Mouse (Mus musculus) lung, embryonic 14.5 days (tissue): ENCODE data around the gene Hist1h1a. TPM values are rescaled to one million over a fixed set of nuclear protein-coding genes. Genes with fewer than 3 reads are reported as not detected.
"Not testable (repeated sequence)": the region's sequence is repeated elsewhere in the genome, so short reads cannot be mapped to it uniquely, and the experiment has no call there.

ENCODE experiments used
- ATAC-seq: fragments of 200-750 bp; cut with Nextera tagmentation; 2 replicates; pipeline ENCODE4 v1.8.0; 2017; ENCODE audit warnings: mild to moderate bottlenecking, moderate TSS enrichment, moderate library complexity; ENCODE audit not compliant: insufficient read depth
- DNase-seq: peaks from one replicate; pipeline ENCODE4 v3.0.0-alpha.2; 2015
- H3K27ac ChIP-seq: fragments of 300-500 bp; sonication (generic); 2 replicates; pipeline ENCODE4 v1.5.1; 2014; ENCODE audit warnings: low read depth, mild to moderate bottlenecking, moderate library complexity
- H3K27me3 ChIP-seq: fragments of 300-500 bp; sonication (generic); 2 replicates; pipeline ENCODE4 v1.6.1; 2014; ENCODE audit warnings: low read length, control low read depth; ENCODE audit not compliant: insufficient read depth
- H3K36me3 ChIP-seq: fragments of 300-500 bp; sonication (generic); 2 replicates; pipeline ENCODE4 v1.6.1; 2014; ENCODE audit warnings: control low read depth; ENCODE audit not compliant: insufficient read depth
- H3K4me1 ChIP-seq: fragments of 300-500 bp; sonication (generic); 2 replicates; pipeline ENCODE4 v1.6.1; 2014; ENCODE audit warnings: antibody characterized with exemption, control low read depth; ENCODE audit not compliant: insufficient read depth
- H3K4me2 ChIP-seq: fragments of 300-500 bp; sonication (generic); 2 replicates; pipeline ENCODE4 v1.6.1; 2014; ENCODE audit warnings: mild to moderate bottlenecking
- H3K4me3 ChIP-seq: fragments of 300-500 bp; sonication (generic); 2 replicates; pipeline ENCODE4 v1.5.1; 2014; ENCODE audit warnings: low read depth, low read length
- H3K9ac ChIP-seq: fragments of 300-500 bp; sonication (generic); 2 replicates; pipeline ENCODE4 v1.6.1; 2014
- H3K9me3 ChIP-seq: fragments of 300-500 bp; sonication (generic); 2 replicates; pipeline ENCODE4 v1.6.1; 2016; ENCODE audit warnings: low read depth, low read length, control low read depth
- CTCF ChIP-seq: IDR thresholded peaks from 2 replicates; pipeline ENCODE4 v1.5.1; 2016; ENCODE audit warnings: antibody characterized with exemption, low read depth
- WGBS: fragments of 180-500 bp; shearing (Covaris S2); extraction: QIAGEN DNeasy Blood & Tissue Kit; methylation state at CpG from one replicate; pipeline ENCODE4 v1.1.7; 2014; 5-methylcytosine and 5-hydroxymethylcytosine counted together
- polyA plus RNA-seq: library from polyadenylated mRNA; unstranded; fragments of >200 nt; fragmentation: Nextera tagmentation; extraction: Ambion mirVana; gene quantifications from 2 replicates; pipeline ENCODE4 v1.2.1, GENCODE M21; 2014

Gene Hist1h1a
- polyA plus RNA-seq, 1 experiment from 2014 or later, result 5.5 TPM

DNA sequence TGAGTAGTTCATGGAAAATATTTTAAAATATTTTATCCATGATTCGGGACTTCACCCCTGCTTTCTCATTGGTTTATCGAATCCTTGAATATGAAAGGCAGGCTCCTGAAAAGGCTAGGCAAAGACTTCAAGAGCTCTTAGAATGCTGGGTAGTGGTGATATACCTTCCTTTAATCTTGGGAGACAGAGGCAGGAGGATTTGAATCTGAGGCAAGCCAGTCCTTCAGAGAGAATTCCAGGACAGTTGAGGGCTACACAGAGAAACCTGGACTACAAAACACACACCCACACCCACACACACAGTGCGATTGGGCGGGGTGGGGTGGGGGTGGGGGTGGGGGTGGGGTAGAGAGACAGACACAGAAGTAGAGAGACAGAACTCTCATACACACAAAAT is 15.6 kb upstream of the Hist1h1a start:
- Histone ChIP-seq H3K36me3 (no peaks in the 10 kb centered on the region), H3K4me3 (peak overlapping the region; percentile 45), H3K27ac (peak overlapping the region; percentile 100), H3K9ac (peak overlapping the region; percentile 62), H3K4me2 (peak overlapping the region; percentile 91), H3K4me1 (peaks cover 8% of the 10 kb centered on the region), H3K9me3 (no peaks in the 10 kb centered on the region), H3K27me3 (no peaks in the 10 kb centered on the region)
- TF ChIP-seq CTCF, result no peak
- ATAC-seq, result no peak
- 6% methylated on average over 4 of the region's 4 CpGs for WGBS
- peak; percentile 64 for DNase-seq

- H3K27me3 ChIP-seq, result no peaks in the 10 kb centered on the region
- no peak overlapping the region for H3K9ac ChIP-seq
- 90% methylated on average over 5 of the region's 5 CpGs for WGBS
- peaks cover 12% of the 10 kb centered on the region for H3K4me1 ChIP-seq
- H3K4me3 ChIP-seq, result no peak overlapping the region
- no peak overlapping the region for H3K4me2 ChIP-seq
- H3K27ac ChIP-seq, result peak overlapping the region; percentile 98
- no peak for TF ChIP-seq CTCF
- DNase-seq (no peak), ATAC-seq (no peak)
- H3K36me3 ChIP-seq, result no peaks in the 10 kb centered on the region
- H3K9me3 ChIP-seq, result no peaks in the 10 kb centered on the region
Measured at GRCm38 (mm10) chr13:23749563-23750121, 13.8 kb upstream of the Hist1h1a start.

- H3K4me1 ChIP-seq, result peaks cover 12% of the 10 kb centered on the region
- not testable (repeated sequence) for H3K36me3 ChIP-seq, H3K9me3 ChIP-seq, H3K27me3 ChIP-seq
- H3K27ac ChIP-seq, result peak within 1 kb of the TSS; percentile 98
- peak; percentile 43 for ATAC-seq
- peak within 1 kb of the TSS; percentile 41 for H3K4me3 ChIP-seq
- DNase-seq, result peak; percentile 92
- WGBS, result under 1% methylated on average over 27 of the region's 47 CpGs
- H3K9ac ChIP-seq, result peak within 1 kb of the TSS; percentile 56
- peak within 1 kb of the TSS; percentile 64 for H3K4me2 ChIP-seq
Measured at GRCm38 (mm10) chr13:23750839-23751477, 12.5 kb upstream of the Hist1h1a start, which contains the start of gene Hist1h2ab. TSS of gene Hist1h2ab (plus strand) at chr13:23751126.

- peak; percentile 72 for DNase-seq
- Histone ChIP-seq H3K4me3 (peak overlapping the region; percentile 41), H3K36me3 (no peaks in the 10 kb centered on the region), H3K4me2 (peak overlapping the region; percentile 64), H3K9ac (peak overlapping the region; percentile 56), H3K9me3 (no peaks in the 10 kb centered on the region), H3K27me3 (no peaks in the 10 kb centered on the region), H3K27ac (peak overlapping the region; percentile 98), H3K4me1 (peaks cover 12% of the 10 kb centered on the region)
- TF ChIP-seq CTCF, result no peak
- WGBS, result under 1% methylated on average over 11 of the region's 11 CpGs
- 0 out of 2 replicates have a peak, but pooled peaks have one; percentile 18 for ATAC-seq
Measured at GRCm38 (mm10) chr13:23751478-23751956, 11.9 kb upstream of the Hist1h1a start.

GRCm38 (mm10) chr13:23752067-23752741 is 11.3 kb upstream of the Hist1h1a start, which contains the start of gene Hist1h3b:
TSS of gene Hist1h3b (plus strand) at chr13:23752267.
- ATAC-seq (peak; percentile 91), DNase-seq (peak; percentile 99)
- H3K4me3 ChIP-seq, result peak within 1 kb of the TSS; percentile 41
- under 1% methylated on average over 15 of the region's 47 CpGs for WGBS
- peak within 1 kb of the TSS; percentile 82 for H3K4me2 ChIP-seq
- H3K9me3 ChIP-seq, H3K36me3 ChIP-seq, H3K27me3 ChIP-seq: not testable (repeated sequence)
- H3K9ac ChIP-seq, result peak within 1 kb of the TSS; percentile 76
- peak within 1 kb of the TSS; percentile 98 for H3K27ac ChIP-seq
- H3K4me1 ChIP-seq, result peaks cover 12% of the 10 kb centered on the region

- H3K27me3 ChIP-seq, result no peaks in the 10 kb centered on the region
- DNase-seq, result peak; percentile 54
- no peaks in the 10 kb centered on the region for H3K9me3 ChIP-seq
- peak overlapping the region; percentile 76 for H3K9ac ChIP-seq
- no peak for ATAC-seq
- H3K4me1 ChIP-seq, result peaks cover 11% of the 10 kb centered on the region
- H3K27ac ChIP-seq, result peak overlapping the region; percentile 97
- H3K36me3 ChIP-seq, result no peaks in the 10 kb centered on the region
- no peak for TF ChIP-seq CTCF
- peak overlapping the region; percentile 82 for H3K4me2 ChIP-seq
- 1% methylated on average over 6 of the region's 6 CpGs for WGBS
- H3K4me3 ChIP-seq, result peak overlapping the region; percentile 41
Measured at GRCm38 (mm10) chr13:23752742-23753172, 10.7 kb upstream of the Hist1h1a start.
